Mouse (Mus musculus): ENCODE results near the gene Sgpp2. TPM values are rescaled to one million over a fixed set of nuclear protein-coding genes. Genes with fewer than 3 reads are reported as not detected.

The Sgpp2 gene
- polyA plus RNA-seq, 1 experiment from 2014 or later = 2.6 TPM

GRCm38 (mm10) chr1:78395737-78396136 is 85.6 kb downstream of the Sgpp2 start:
- Histone ChIP-seq H3K9me3 (ENCODE audit: control insufficient read depth, low read length) (no peaks in the 10 kb centered on the region), H3K4me2 (ENCODE audit: low read depth, low read length) (no peak overlapping the region), H3K4me3 (ENCODE audit: low read depth, low read length) (no peak overlapping the region), H3K27me3 (replicated peaks; ENCODE audit: control insufficient read depth, insufficient read depth, low read length) (no peaks in the 10 kb centered on the region), H3K4me1 (ENCODE audit: control insufficient read depth, insufficient read depth, low read length) (peaks cover 12% of the 10 kb centered on the region), H3K27ac (replicated peaks; ENCODE audit: low read depth, low read length) (no peak overlapping the region; the same call in 1 of the 2 replicates), H3K36me3 (ENCODE audit: control insufficient read depth, insufficient read depth, low read length) (no peaks in the 10 kb centered on the region), H3K9ac (ENCODE audit: low read depth, low read length) (no peak overlapping the region)
- 33% methylated on average over 6 of the region's 6 CpGs for WGBS
- DNase-seq (ENCODE audit: low spot score) (peak; percentile 52), ATAC-seq (ENCODE audit: low read depth) (0 out of 2 replicates have a peak, but pooled peaks have one; percentile 63)

- peak overlapping the region; percentile 25; the same call in 1 of the 2 replicates for H3K27ac ChIP-seq (replicated peaks; ENCODE audit: low read depth, low read length)
- peak; percentile 48 for DNase-seq (ENCODE audit: low spot score)
Observed at GRCm38 (mm10) chr1:78396320-78396913, 86.3 kb downstream of the Sgpp2 start.

GRCm38 (mm10) chr1:78399755-78400154 is 89.6 kb downstream of the Sgpp2 start:
- H3K4me1 ChIP-seq (ENCODE audit: control insufficient read depth, insufficient read depth, low read length) = peaks cover 12% of the 10 kb centered on the region
- no peaks in the 10 kb centered on the region for H3K36me3 ChIP-seq (ENCODE audit: control insufficient read depth, insufficient read depth, low read length)
- no peak for ATAC-seq (ENCODE audit: low read depth)
- H3K9me3 ChIP-seq (ENCODE audit: control insufficient read depth, low read length) = no peaks in the 10 kb centered on the region
- H3K4me3 ChIP-seq (ENCODE audit: low read depth, low read length) = no peak overlapping the region
- no peak overlapping the region for H3K4me2 ChIP-seq (ENCODE audit: low read depth, low read length)
- WGBS = 72% methylated on average over 3 of the region's 3 CpGs
- H3K27ac ChIP-seq (replicated peaks; ENCODE audit: low read depth, low read length) = no peak overlapping the region
- no peak overlapping the region for H3K9ac ChIP-seq (ENCODE audit: low read depth, low read length)
- H3K27me3 ChIP-seq (replicated peaks; ENCODE audit: control insufficient read depth, insufficient read depth, low read length) = no peaks in the 10 kb centered on the region
- DNase-seq (ENCODE audit: low spot score) = no peak

More at GRCm38 (mm10) chr1:78396320-78396913, 86.3 kb downstream of the Sgpp2 start:
- peaks cover 12% of the 10 kb centered on the region for H3K4me1 ChIP-seq (ENCODE audit: control insufficient read depth, insufficient read depth, low read length)
- no peak overlapping the region for H3K4me2 ChIP-seq (ENCODE audit: low read depth, low read length)
- H3K9ac ChIP-seq (ENCODE audit: low read depth, low read length) = no peak overlapping the region
- H3K27me3 ChIP-seq (replicated peaks; ENCODE audit: control insufficient read depth, insufficient read depth, low read length) = no peaks in the 10 kb centered on the region
- no peak for ATAC-seq (ENCODE audit: low read depth)
- 38% methylated on average over 8 of the region's 8 CpGs for WGBS
- no peaks in the 10 kb centered on the region for H3K9me3 ChIP-seq (ENCODE audit: control insufficient read depth, low read length)
- H3K4me3 ChIP-seq (ENCODE audit: low read depth, low read length) = no peak overlapping the region
- no peaks in the 10 kb centered on the region for H3K36me3 ChIP-seq (ENCODE audit: control insufficient read depth, insufficient read depth, low read length)

- Histone ChIP-seq H3K9me3 (ENCODE audit: control insufficient read depth, low read length) (no peaks in the 10 kb centered on the region), H3K27me3 (replicated peaks; ENCODE audit: control insufficient read depth, insufficient read depth, low read length) (no peaks in the 10 kb centered on the region), H3K4me1 (ENCODE audit: control insufficient read depth, insufficient read depth, low read length) (peaks cover 2% of the 10 kb centered on the region), H3K9ac (ENCODE audit: low read depth, low read length) (no peak overlapping the region), H3K4me3 (ENCODE audit: low read depth, low read length) (no peak overlapping the region), H3K4me2 (ENCODE audit: low read depth, low read length) (no peak overlapping the region), H3K36me3 (ENCODE audit: control insufficient read depth, insufficient read depth, low read length) (no peaks in the 10 kb centered on the region), H3K27ac (replicated peaks; ENCODE audit: low read depth, low read length) (no peak overlapping the region)
- no peak for ATAC-seq (ENCODE audit: low read depth)
- 92% methylated on average over 4 of the region's 4 CpGs for WGBS
- no peak for DNase-seq (ENCODE audit: low spot score)
Observed at GRCm38 (mm10) chr1:78401413-78401812, 91.3 kb downstream of the Sgpp2 start.

- DNase-seq (ENCODE audit: low spot score) (no peak), ATAC-seq (ENCODE audit: low read depth) (no peak)
- no peaks in the 10 kb centered on the region for H3K36me3 ChIP-seq (ENCODE audit: control insufficient read depth, insufficient read depth, low read length)
- H3K4me3 ChIP-seq (ENCODE audit: low read depth, low read length) = no peak overlapping the region
- H3K9me3 ChIP-seq (ENCODE audit: control insufficient read depth, low read length) = no peaks in the 10 kb centered on the region
- no peaks in the 10 kb centered on the region for H3K27me3 ChIP-seq (replicated peaks; ENCODE audit: control insufficient read depth, insufficient read depth, low read length)
- H3K9ac ChIP-seq (ENCODE audit: low read depth, low read length) = no peak overlapping the region
- no peak overlapping the region for H3K27ac ChIP-seq (replicated peaks; ENCODE audit: low read depth, low read length)
- no peaks in the 10 kb centered on the region for H3K4me1 ChIP-seq (ENCODE audit: control insufficient read depth, insufficient read depth, low read length)
- no peak overlapping the region for H3K4me2 ChIP-seq (ENCODE audit: low read depth, low read length)
- 86% methylated on average over 2 of the region's 2 CpGs for WGBS
Observed at GRCm38 (mm10) chr1:78409396-78409795, 99.3 kb downstream of the Sgpp2 start.

- DNase-seq (ENCODE audit: low spot score) (no peak), ATAC-seq (ENCODE audit: low read depth) (no peak)
- Histone ChIP-seq H3K36me3 (ENCODE audit: control insufficient read depth, insufficient read depth, low read length) (0 out of 2 replicates have a peak, but pooled peaks cover 8% of the 10 kb centered on the region), H3K4me2 (ENCODE audit: low read depth, low read length) (no peak overlapping the region), H3K27me3 (replicated peaks; ENCODE audit: control insufficient read depth, insufficient read depth, low read length) (no peaks in the 10 kb centered on the region), H3K9ac (ENCODE audit: low read depth, low read length) (no peak overlapping the region), H3K27ac (replicated peaks; ENCODE audit: low read depth, low read length) (no peak overlapping the region), H3K4me3 (ENCODE audit: low read depth, low read length) (no peak overlapping the region), H3K9me3 (ENCODE audit: control insufficient read depth, low read length) (no peaks in the 10 kb centered on the region), H3K4me1 (ENCODE audit: control insufficient read depth, insufficient read depth, low read length) (no peaks in the 10 kb centered on the region)
- WGBS = 25% methylated on average over 7 of the region's 7 CpGs
Observed at GRCm38 (mm10) chr1:78412668-78413067, 102.5 kb downstream of the Sgpp2 start.

- H3K27me3 ChIP-seq (replicated peaks; ENCODE audit: control insufficient read depth, insufficient read depth, low read length) = no peaks in the 10 kb centered on the region
- ATAC-seq (ENCODE audit: low read depth) (no peak), DNase-seq (ENCODE audit: low spot score) (no peak)
- H3K9ac ChIP-seq (ENCODE audit: low read depth, low read length) = no peak overlapping the region
- H3K27ac ChIP-seq (replicated peaks; ENCODE audit: low read depth, low read length) = no peak overlapping the region
- 96% methylated on average over 5 of the region's 5 CpGs for WGBS
- no peak overlapping the region for H3K4me3 ChIP-seq (ENCODE audit: low read depth, low read length)
- H3K9me3 ChIP-seq (ENCODE audit: control insufficient read depth, low read length) = no peaks in the 10 kb centered on the region
- H3K4me1 ChIP-seq (ENCODE audit: control insufficient read depth, insufficient read depth, low read length) = no peaks in the 10 kb centered on the region
- no peak overlapping the region for H3K4me2 ChIP-seq (ENCODE audit: low read depth, low read length)
- 0 out of 2 replicates have a peak, but pooled peaks cover 11% of the 10 kb centered on the region for H3K36me3 ChIP-seq (ENCODE audit: control insufficient read depth, insufficient read depth, low read length)
Observed at GRCm38 (mm10) chr1:78414421-78414820, 104.3 kb downstream of the Sgpp2 start.

GRCm38 (mm10) chr1:78417154-78417911 is 107.2 kb downstream of the Sgpp2 start:
- no peak for DNase-seq (ENCODE audit: low spot score)
- 95% methylated on average over 9 of the region's 9 CpGs for WGBS
- H3K4me2 ChIP-seq (ENCODE audit: low read depth, low read length) = no peak overlapping the region
- no peaks in the 10 kb centered on the region for H3K27me3 ChIP-seq (replicated peaks; ENCODE audit: control insufficient read depth, insufficient read depth, low read length)
- H3K4me1 ChIP-seq (ENCODE audit: control insufficient read depth, insufficient read depth, low read length) = no peaks in the 10 kb centered on the region
- no peaks in the 10 kb centered on the region for H3K9me3 ChIP-seq (ENCODE audit: control insufficient read depth, low read length)
- no peak overlapping the region for H3K27ac ChIP-seq (replicated peaks; ENCODE audit: low read depth, low read length)
- H3K36me3 ChIP-seq (ENCODE audit: control insufficient read depth, insufficient read depth, low read length) = peaks cover 15% of the 10 kb centered on the region; the same call in 1 of the 2 replicates
- H3K4me3 ChIP-seq (ENCODE audit: low read depth, low read length) = no peak overlapping the region
- H3K9ac ChIP-seq (ENCODE audit: low read depth, low read length) = no peak overlapping the region
- ATAC-seq (ENCODE audit: low read depth) = no peak

Measured in embryonic facial prominence, embryonic 14.5 days (tissue).